Mouse (Mus musculus): ENCODE measurements around the gene Ano10. TPM values are rescaled to one million over a fixed set of nuclear protein-coding genes. Genes with fewer than 3 reads are reported as not detected.

Gene Ano10
- polyA plus RNA-seq, 1 experiment: 80.3 TPM

GRCm38 (mm10) chr9:122208311-122208710 is 85.9 kb downstream of the Ano10 start:
- Histone ChIP-seq H3K27ac (ENCODE audit: insufficient read depth, low read depth, low read length) (no peak overlapping the region), H3K4me3 (ENCODE audit: low read depth, low read length) (no peak overlapping the region), H3K36me3 (ENCODE audit: control insufficient read depth, insufficient read depth, low read length) (no peaks in the 10 kb centered on the region), H3K27me3 (ENCODE audit: control insufficient read depth, insufficient read depth, low read length) (no peaks in the 10 kb centered on the region), H3K4me1 (ENCODE audit: control insufficient read depth, insufficient read depth, insufficient read length, low read length) (no peaks in the 10 kb centered on the region; the same call in 1 of the 2 replicates)
- TF ChIP-seq CTCF (IDR thresholded peaks at IDR 0.05; ENCODE audit: extremely low read depth, insufficient read length, insufficient replicate concordance, low read depth, low read length): no peak
- TF ChIP-seq POLR2A (IDR thresholded peaks at IDR 0.05; ENCODE audit: low read depth, low read length): no peak
- WGBS: 80% methylated on average over 4 of the region's 4 CpGs

- H3K27ac ChIP-seq (ENCODE audit: insufficient read depth, low read depth, low read length): no peak overlapping the region
- peaks cover 4% of the 10 kb centered on the region; the same call in 1 of the 2 replicates for H3K36me3 ChIP-seq (ENCODE audit: control insufficient read depth, insufficient read depth, low read length)
- H3K27me3 ChIP-seq (ENCODE audit: control insufficient read depth, insufficient read depth, low read length): no peaks in the 10 kb centered on the region
- H3K4me1 ChIP-seq (ENCODE audit: control insufficient read depth, insufficient read depth, insufficient read length, low read length): no peaks in the 10 kb centered on the region; the same call in 1 of the 2 replicates
- H3K4me3 ChIP-seq (ENCODE audit: low read depth, low read length): no peak overlapping the region
- WGBS: 44% methylated on average over 11 of the region's 11 CpGs
- TF ChIP-seq POLR2A (IDR thresholded peaks at IDR 0.05; ENCODE audit: low read depth, low read length) (no peak), CTCF (IDR thresholded peaks at IDR 0.05; ENCODE audit: extremely low read depth, insufficient read length, insufficient replicate concordance, low read depth, low read length) (no peak)
These were observed 88.6 kb downstream of the Ano10 start for GRCm38 (mm10) chr9:122205543-122206200.

- no peak for TF ChIP-seq POLR2A (IDR thresholded peaks at IDR 0.05; ENCODE audit: low read depth, low read length)
- peak; percentile 26; the same call in 1 of the 2 replicates for TF ChIP-seq CTCF (IDR thresholded peaks at IDR 0.05; ENCODE audit: extremely low read depth, insufficient read length, insufficient replicate concordance, low read depth, low read length)
- Histone ChIP-seq H3K4me3 (ENCODE audit: low read depth, low read length) (no peak overlapping the region), H3K27me3 (ENCODE audit: control insufficient read depth, insufficient read depth, low read length) (no peaks in the 10 kb centered on the region), H3K27ac (ENCODE audit: insufficient read depth, low read depth, low read length) (no peak overlapping the region), H3K36me3 (ENCODE audit: control insufficient read depth, insufficient read depth, low read length) (peaks cover 5% of the 10 kb centered on the region; the same call in 1 of the 2 replicates), H3K4me1 (ENCODE audit: control insufficient read depth, insufficient read depth, insufficient read length, low read length) (no peaks in the 10 kb centered on the region; the same call in 1 of the 2 replicates)
- WGBS: 89% methylated on average over 7 of the region's 7 CpGs
These were observed 89.7 kb downstream of the Ano10 start for GRCm38 (mm10) chr9:122204508-122204907.

- Histone ChIP-seq H3K36me3 (ENCODE audit: control insufficient read depth, insufficient read depth, low read length) (peaks cover 5% of the 10 kb centered on the region; the same call in 1 of the 2 replicates), H3K27me3 (ENCODE audit: control insufficient read depth, insufficient read depth, low read length) (no peaks in the 10 kb centered on the region), H3K4me3 (ENCODE audit: low read depth, low read length) (no peak overlapping the region), H3K27ac (ENCODE audit: insufficient read depth, low read depth, low read length) (peak overlapping the region; percentile 21; the same call in 1 of the 2 replicates), H3K4me1 (ENCODE audit: control insufficient read depth, insufficient read depth, insufficient read length, low read length) (peaks cover 8% of the 10 kb centered on the region; the same call in 1 of the 2 replicates)
- WGBS: 68% methylated on average over 6 of the region's 6 CpGs
- peak; percentile 51; the same call in 1 of the 2 replicates for TF ChIP-seq CTCF (IDR thresholded peaks at IDR 0.05; ENCODE audit: extremely low read depth, insufficient read length, insufficient replicate concordance, low read depth, low read length)
- no peak for TF ChIP-seq POLR2A (IDR thresholded peaks at IDR 0.05; ENCODE audit: low read depth, low read length)
These were observed 95.0 kb downstream of the Ano10 start for GRCm38 (mm10) chr9:122199253-122199652.

DNA sequence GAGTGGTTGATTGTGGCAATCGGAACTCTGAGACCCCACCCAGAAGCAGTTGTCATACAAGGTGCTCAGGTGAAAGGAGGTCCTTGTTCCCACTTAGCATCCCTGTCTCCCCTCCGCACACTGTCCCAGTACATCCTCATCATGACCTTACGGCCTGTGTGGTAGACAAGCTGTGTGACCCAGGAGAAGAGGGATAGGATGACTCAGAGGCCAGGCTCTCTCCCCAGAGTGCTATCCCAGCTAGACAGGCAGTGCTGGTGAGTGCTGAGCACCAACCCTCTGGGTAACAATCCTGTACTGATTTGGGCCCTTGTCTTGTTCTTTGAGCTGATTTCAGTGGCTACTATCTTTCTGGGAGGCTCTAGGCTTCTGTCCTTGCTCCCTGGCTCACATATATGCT is 95.6 kb downstream of the Ano10 start:
- TF ChIP-seq POLR2A (IDR thresholded peaks at IDR 0.05; ENCODE audit: low read depth, low read length): no peak
- TF ChIP-seq CTCF (IDR thresholded peaks at IDR 0.05; ENCODE audit: extremely low read depth, insufficient read length, insufficient replicate concordance, low read depth, low read length): no peak
- Histone ChIP-seq H3K27ac (ENCODE audit: insufficient read depth, low read depth, low read length) (no peak overlapping the region), H3K4me3 (ENCODE audit: low read depth, low read length) (no peak overlapping the region), H3K36me3 (ENCODE audit: control insufficient read depth, insufficient read depth, low read length) (peaks cover 5% of the 10 kb centered on the region; the same call in 1 of the 2 replicates), H3K27me3 (ENCODE audit: control insufficient read depth, insufficient read depth, low read length) (no peaks in the 10 kb centered on the region), H3K4me1 (ENCODE audit: control insufficient read depth, insufficient read depth, insufficient read length, low read length) (peaks cover 8% of the 10 kb centered on the region; the same call in 1 of the 2 replicates)
- 78% methylated on average over 3 of the region's 3 CpGs for WGBS

DNA sequence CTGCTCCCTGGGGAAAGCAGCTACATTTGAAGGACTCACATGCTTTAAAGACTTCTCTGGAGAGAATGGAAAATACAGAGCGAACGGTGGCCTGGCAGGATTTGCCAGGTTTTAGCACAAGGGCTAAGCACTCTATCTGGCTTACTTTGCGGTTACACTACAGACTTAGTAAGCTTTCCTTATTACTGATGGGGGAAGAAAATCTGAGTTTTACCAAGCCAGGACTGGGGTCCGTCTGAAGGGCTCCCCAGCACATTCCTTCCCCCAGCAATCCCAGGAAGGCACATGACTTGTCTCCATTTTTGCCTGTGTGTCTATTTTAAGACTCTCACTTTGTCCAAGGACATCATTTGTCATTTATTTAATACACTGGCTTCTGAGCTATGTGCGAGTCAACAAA is 97.2 kb downstream of the Ano10 start:
- TF ChIP-seq POLR2A (IDR thresholded peaks at IDR 0.05; ENCODE audit: low read depth, low read length) (no peak), CTCF (IDR thresholded peaks at IDR 0.05; ENCODE audit: extremely low read depth, insufficient read length, insufficient replicate concordance, low read depth, low read length) (no peak)
- peaks cover 8% of the 10 kb centered on the region; the same call in 1 of the 2 replicates for H3K4me1 ChIP-seq (ENCODE audit: control insufficient read depth, insufficient read depth, insufficient read length, low read length)
- no peaks in the 10 kb centered on the region for H3K27me3 ChIP-seq (ENCODE audit: control insufficient read depth, insufficient read depth, low read length)
- H3K36me3 ChIP-seq (ENCODE audit: control insufficient read depth, insufficient read depth, low read length): peaks cover 5% of the 10 kb centered on the region; the same call in 1 of the 2 replicates
- H3K4me3 ChIP-seq (ENCODE audit: low read depth, low read length): no peak overlapping the region
- 86% methylated on average over 5 of the region's 5 CpGs for WGBS
- H3K27ac ChIP-seq (ENCODE audit: insufficient read depth, low read depth, low read length): no peak overlapping the region

DNA sequence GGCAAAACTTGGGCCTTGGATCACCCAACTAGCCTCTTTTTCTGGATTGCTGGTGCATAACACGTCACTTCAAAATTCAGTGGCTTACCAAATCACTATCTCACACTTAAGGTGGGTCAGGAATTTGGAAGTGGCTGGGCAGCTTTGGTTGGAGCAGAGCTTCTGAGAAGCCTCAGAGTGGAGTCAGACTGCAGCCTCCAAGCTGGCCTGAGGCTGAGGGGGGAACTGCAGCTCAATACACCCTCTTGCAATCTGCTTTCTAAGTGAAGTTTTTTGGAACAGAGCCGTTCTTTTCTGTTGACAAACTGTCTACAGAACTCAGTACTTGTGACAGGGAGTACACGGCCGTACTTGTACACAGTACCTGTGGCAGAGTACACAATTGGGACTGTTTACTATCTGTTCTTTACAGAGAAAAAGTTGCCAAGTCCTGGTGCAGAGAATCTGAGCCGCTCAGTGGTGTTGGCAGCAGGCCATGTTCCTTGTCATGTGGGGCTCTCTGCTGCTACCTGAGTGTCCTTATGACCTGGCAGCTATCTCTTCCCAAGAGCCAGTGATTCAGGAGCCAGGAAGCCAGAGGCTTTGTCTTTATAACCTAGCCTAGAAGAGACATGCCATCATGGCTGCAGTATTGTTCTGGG is 99.1 kb downstream of the Ano10 start:
- Histone ChIP-seq H3K27me3 (ENCODE audit: control insufficient read depth, insufficient read depth, low read length) (no peaks in the 10 kb centered on the region), H3K4me3 (ENCODE audit: low read depth, low read length) (no peak overlapping the region), H3K4me1 (ENCODE audit: control insufficient read depth, insufficient read depth, insufficient read length, low read length) (peaks cover 8% of the 10 kb centered on the region; the same call in 1 of the 2 replicates), H3K36me3 (ENCODE audit: control insufficient read depth, insufficient read depth, low read length) (no peaks in the 10 kb centered on the region; the same call in 1 of the 2 replicates), H3K27ac (ENCODE audit: insufficient read depth, low read depth, low read length) (no peak overlapping the region)
- 35% methylated on average over 5 of the region's 5 CpGs for WGBS
- TF ChIP-seq POLR2A (IDR thresholded peaks at IDR 0.05; ENCODE audit: low read depth, low read length) (no peak), CTCF (IDR thresholded peaks at IDR 0.05; ENCODE audit: extremely low read depth, insufficient read length, insufficient replicate concordance, low read depth, low read length) (no peak)

Measured in small intestine, adult 2 months (tissue).